In genomic region chr2:27807684-27808083, GRCm38 (mm10) we compare ENCODE assay signal across 25 mouse cellular contexts.
"Had no signal": no experiment of that assay in that cellular context is flagged by ENCODE, and none has a peak within 500 bp of the region (broad histone marks: within the 10 kb centered on the region; RNA-seq: fewer than 3 reads in every experiment).

No protein-coding gene starts in this region.

- H3K9ac ChIP-seq: intestine, embryonic 15.5 days; limb, embryonic 13.5 days; liver, embryonic 12.5 days; liver, embryonic 15.5 days; lung, embryonic 15.5 days; midbrain, embryonic 13.5 days; neural tube, embryonic 13.5 days had no signal

- H3K27ac ChIP-seq: intestine, embryonic 15.5 days; layer of hippocampus, adult 2 months; limb, embryonic 10.5 days; limb, embryonic 13.5 days; liver, embryonic 12.5 days; liver, embryonic 15.5 days; lung, embryonic 15.5 days; midbrain, embryonic 10.5 days; midbrain, embryonic 13.5 days; neural tube, embryonic 13.5 days; stomach, postnatal 0 days had no signal

- H3K4me1 ChIP-seq: liver, embryonic 12.5 days; liver, embryonic 15.5 days; megakaryocyte, embryonic 14.5 days had no signal

- DNase-seq: kidney, adult 18-20 months; kidney, postnatal 14 days; layer of hippocampus, adult 9-11 months; liver; lung, adult 18-20 months; lung, postnatal 10 days; lung, postnatal 36 days; right cerebral cortex, postnatal 4 days; thymus, adult 2 months; thymus, postnatal 14 days; thymus, postnatal 4 days had no signal

- H3K9me3 ChIP-seq: intestine, embryonic 15.5 days; limb, embryonic 10.5 days; liver, embryonic 12.5 days; liver, embryonic 15.5 days; lung, embryonic 15.5 days; midbrain, embryonic 10.5 days; neural tube, embryonic 13.5 days had no signal

- H3K4me3 ChIP-seq: intestine, embryonic 15.5 days; layer of hippocampus, adult 2 months; limb, embryonic 10.5 days; limb, embryonic 13.5 days; liver, embryonic 12.5 days; liver, embryonic 15.5 days; lung, embryonic 15.5 days; megakaryocyte, embryonic 14.5 days; midbrain, embryonic 10.5 days; midbrain, embryonic 13.5 days; myocyte; neural tube, embryonic 13.5 days had no signal

- H3K4me2 ChIP-seq: intestine, embryonic 15.5 days; limb, embryonic 13.5 days; liver, embryonic 12.5 days; liver, embryonic 15.5 days; lung, embryonic 15.5 days; midbrain, embryonic 13.5 days; neural tube, embryonic 13.5 days had no signal

- H3K27me3 ChIP-seq: intestine, embryonic 15.5 days; limb, embryonic 13.5 days; liver, embryonic 15.5 days; lung, embryonic 15.5 days; midbrain, embryonic 13.5 days; neural tube, embryonic 13.5 days had no signal

- ATAC-seq: intestine, embryonic 15.5 days; liver, embryonic 12.5 days; midbrain, embryonic 13.5 days; midbrain, embryonic 16.5 days had no signal

- H3K36me3 ChIP-seq: intestine, embryonic 15.5 days; limb, embryonic 10.5 days; limb, embryonic 13.5 days; liver, embryonic 12.5 days; liver, embryonic 15.5 days; lung, embryonic 15.5 days; midbrain, embryonic 10.5 days; midbrain, embryonic 13.5 days; neural tube, embryonic 13.5 days had no signal
